Mouse (Mus musculus): ENCODE measurements around the gene Pex10.

The Pex10 gene

DNA sequence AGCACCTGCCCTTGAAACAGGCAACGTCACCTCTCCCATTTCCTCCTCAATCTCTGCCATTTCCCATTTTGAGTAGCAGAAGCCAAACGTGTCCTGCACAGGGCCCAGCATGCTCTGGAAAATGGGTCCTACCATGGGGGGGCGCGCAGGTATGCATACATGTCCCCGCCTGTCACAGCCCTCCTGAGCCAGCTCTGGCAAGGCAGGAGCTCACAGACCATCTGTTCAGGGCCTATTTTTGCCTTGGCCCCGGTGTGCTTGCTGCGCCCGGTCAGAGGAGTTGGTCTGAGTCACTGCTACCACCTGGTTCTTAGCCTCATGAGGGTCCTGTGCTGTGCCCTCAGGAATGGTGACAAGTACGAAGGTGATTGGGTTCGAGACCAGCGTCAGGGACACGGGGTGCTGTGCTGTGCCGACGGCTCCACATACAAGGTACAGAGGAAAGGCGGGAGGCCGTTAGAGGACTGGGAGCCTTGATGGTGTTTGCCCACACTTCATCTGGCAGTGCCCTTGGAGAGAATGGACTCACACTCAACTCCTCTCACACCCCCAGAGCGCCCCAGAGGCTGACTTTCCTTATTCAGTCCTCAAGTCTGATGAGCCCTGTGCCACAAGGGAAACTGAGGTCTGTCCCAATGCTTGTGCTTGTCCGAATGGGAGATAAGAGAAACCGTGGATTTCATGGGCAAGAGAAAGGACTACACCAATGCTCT, 26.1 kb downstream of the Pex10 start:
- in situ Hi-C loops (cut with MseI, MboI), result loop anchor here in 1 of 2 experiments (5.0 kb wide), 1 partner anchor 154 kb away; the partner anchor contains the start of gene Faap20

DNA sequence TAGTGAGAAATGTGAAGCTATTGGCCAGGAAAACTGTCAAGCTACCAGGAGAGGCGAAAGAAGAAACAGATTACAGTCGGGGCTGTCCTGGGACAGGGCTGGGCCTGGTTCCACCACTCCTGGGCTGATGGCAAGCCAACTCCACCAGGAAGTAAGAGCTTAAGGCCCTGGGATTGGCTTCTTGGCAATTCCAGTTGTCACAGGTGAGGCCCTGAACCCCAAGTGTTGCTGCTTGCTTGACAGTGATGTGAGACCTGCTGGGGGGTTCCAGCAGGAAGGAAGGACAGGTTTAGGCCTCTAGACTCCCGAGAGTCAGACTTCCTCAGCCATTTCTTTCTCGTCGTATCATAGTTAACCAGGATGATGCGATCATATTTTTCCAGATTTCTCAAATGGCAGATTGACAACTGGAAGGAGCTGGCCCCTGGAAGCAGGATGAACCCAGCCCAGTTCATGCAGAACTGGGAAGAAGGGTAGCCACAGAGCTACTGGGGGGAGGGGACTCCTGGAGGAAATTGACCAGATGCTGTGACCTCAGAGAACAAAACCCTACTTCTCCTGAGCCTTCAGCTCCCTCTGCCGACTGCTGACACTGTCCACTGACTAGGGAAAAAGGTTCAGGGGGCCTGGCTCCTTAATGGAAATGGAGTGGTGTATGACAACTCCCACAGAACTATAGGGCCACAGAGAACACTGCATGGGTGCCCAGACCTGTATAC, 26.8 kb downstream of the Pex10 start:
- in situ Hi-C loops (cut with MseI, MboI), result loop anchor here in 1 of 2 experiments (5.0 kb wide), 1 partner anchor 154 kb away; the partner anchor contains the start of gene Faap20

DNA sequence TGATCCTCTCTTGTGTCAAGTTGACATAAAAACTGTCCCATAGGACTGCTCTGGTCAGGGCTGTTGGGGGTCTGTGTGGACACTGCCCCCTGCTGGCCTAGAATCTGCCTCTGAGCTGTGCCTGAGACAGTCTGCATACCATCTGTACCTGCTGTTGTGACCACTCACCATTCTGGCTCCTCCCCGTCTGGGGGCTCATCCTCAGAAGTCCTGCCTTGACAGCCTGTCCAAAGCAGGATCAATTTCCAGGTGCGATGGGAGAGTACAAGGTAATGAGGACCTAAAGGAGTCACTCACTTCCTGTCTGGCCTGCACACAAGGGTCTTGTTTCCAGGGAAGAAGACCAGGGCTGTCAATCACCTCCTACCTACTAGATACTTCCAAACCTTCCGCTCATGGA, 27.7 kb downstream of the Pex10 start:
- in situ Hi-C loops (cut with MseI, MboI), result loop anchor here in 1 of 2 experiments (5.0 kb wide), 1 partner anchor 153 kb away; the partner anchor contains the start of gene Faap20

DNA sequence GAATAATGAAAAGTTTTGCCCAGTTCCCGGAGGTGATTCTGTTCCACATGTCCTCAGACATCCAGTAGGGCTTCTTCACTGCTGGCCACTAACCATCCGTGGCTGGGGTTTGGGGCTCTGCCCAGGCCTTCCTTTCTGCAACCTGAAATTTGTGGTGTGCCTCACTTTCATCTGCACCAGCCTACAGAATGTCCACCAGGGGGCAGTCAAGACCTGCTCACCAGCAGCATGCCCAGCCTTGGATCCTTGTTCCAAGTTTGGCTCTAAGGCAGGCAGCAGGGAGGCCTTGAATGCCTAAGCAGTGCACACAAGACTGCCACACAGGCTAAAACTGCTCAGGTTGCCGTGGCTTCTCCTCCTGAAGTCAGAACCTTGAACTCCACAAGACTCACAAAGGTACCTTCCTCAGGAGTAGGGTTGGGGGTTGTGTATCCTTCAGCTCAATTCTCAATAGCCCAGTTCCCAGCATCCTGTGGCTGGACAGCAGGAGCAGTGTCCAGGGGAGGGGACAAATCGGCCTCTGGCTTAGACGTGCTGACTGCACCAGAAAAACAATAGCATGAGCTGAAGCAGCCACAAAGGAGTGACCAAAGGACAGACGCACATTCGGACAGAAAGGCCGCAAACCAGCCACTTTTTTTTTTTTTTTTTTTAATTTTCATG, 28.6 kb downstream of the Pex10 start:
- in situ Hi-C loops (cut with MseI, MboI), result loop anchor here in 1 of 2 experiments (5.0 kb wide), 1 partner anchor 152 kb away; the partner anchor contains the start of gene Faap20

DNA sequence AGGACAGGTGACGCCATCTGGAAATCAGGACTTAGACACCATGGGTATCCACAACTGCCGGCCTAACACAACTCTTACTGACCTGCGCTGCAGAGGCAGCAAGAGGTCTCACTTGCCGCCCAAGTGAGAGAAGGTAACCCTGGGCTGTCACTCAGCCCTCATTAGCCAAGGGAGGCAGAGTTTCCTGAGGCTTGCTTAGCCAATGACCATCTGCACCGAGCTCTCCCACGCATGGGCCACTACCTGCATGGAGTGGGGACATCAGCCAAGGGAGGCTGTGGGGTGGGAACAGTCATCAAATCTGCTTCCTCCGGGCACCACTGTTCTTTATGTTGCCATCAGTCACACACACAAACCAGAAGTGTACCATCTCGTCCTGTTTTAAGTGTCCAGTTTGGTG, 29.2 kb downstream of the Pex10 start:
- in situ Hi-C loops (cut with MseI, MboI), result loop anchor here in 1 of 2 experiments (5.0 kb wide), 1 partner anchor 151 kb away; the partner anchor contains the start of gene Faap20

DNA sequence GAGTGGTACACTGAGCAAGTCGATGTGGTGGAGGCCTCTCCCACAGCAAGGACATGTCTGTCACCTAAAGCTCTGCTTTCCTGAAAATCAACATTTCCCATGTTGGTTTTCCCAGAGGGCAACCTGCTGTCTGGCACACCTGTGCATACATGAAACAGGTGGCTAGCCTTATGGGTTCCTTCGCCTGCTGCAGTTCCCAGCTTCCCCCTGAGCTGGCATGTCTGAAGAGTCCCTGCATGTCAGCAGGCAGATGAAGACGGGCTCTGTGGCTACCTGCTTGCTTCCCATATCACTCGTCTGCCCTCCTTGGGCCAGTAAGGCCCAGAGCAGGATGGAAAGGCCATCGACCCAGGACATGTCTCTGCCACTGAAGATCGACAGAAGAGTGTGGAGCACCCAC, 30.6 kb downstream of the Pex10 start:
- in situ Hi-C loops (cut with MseI, MboI), result loop anchor here in 1 of 2 experiments (5.0 kb wide), 1 partner anchor 150 kb away; the partner anchor contains the start of gene Faap20

DNA sequence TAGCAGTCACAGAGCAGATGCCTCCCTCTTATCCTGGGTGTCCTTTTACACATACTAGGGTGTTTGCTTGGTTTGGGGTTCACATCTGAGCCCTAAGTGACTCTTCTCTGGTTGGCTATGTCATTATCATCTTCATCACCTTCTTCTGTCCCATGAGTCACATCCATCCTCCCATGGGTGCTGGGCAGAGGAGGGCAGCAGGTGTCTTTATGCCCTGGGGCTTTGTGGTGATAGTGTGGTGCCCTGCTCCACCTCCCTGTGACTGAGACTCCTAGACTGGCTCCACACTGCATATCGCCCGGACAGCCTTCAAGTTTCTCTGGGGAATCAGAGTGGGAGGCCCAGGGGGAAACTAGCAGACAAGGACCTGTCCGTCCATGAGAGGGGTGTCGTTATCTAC, 31.8 kb downstream of the Pex10 start:
- in situ Hi-C loops (cut with MseI, MboI), result loop anchor here in 1 of 2 experiments (5.0 kb wide), 1 partner anchor 149 kb away; the partner anchor contains the start of gene Faap20

DNA sequence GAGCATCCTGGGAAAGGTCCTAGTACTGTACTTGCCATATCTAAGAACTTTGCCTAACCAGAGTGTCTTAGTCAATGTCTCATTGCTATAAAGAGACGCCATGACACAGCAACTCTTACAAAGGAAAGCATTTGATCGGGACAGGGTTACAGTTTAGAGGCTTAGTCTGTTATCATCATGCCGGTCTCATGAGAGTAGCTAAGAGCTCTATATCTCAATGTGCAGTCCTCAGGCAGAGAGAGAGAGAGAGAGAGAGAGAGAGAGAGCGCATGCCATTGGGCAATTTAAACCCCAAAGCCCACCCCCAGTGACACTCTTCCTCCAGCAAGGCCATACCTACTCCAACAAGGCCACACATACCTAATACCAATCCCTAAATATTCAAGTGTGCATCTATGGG, 41.1 kb downstream of the Pex10 start:
- in situ Hi-C loops (cut with MseI, MboI), result no loop called here

DNA sequence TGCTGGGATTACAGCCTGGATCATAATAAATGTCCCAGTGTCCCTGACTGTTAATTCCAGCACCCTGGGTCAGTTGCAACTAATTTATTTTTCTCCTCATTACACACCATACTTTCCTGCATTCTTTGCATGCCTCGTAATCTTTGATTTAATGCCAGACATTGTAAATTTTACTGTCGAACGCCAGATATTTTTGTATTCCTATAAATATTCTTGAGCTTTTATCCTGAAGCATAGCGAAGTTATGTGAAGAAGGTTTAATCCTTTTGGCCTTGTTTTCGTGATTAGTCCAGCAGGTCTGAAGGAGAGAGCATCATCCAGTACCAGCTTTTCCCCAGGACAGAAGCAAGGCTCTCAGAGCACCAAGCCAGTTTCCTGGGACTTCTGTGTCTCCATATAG, 42.7 kb downstream of the Pex10 start:
- in situ Hi-C loops (cut with MseI, MboI), result no loop called here

DNA sequence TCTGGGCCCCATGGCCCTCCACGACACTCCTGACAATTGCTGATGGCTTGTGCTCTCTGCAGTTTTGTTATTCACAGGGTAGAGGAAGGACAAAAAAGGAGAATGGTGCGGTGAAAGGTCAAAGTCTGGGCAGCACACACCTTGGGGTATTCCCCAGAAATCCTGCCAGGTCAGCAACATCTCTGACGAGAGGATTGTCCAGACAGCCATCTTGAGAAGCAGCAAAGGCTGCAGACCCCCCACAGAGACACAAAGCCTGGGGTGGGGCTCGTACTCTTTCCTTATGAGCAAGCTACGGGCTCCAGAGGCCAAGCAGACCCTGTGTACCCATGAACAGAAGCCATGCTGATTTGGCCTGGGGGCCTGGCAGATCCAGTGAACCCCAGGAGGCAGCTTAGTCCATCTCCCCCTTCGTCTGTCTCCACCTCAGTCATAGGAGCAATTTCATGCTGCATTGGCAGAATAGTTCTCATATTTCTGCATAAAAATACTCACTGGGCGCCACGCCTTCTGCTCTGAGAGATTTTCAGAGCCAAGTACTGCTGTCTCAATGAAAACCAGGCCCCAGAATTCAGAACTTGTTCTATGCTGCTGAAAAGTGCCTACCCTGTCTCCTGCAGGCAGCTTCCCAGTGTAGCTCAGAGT, 47.1 kb downstream of the Pex10 start:
- in situ Hi-C loops (cut with MseI, MboI), result no loop called here

DNA sequence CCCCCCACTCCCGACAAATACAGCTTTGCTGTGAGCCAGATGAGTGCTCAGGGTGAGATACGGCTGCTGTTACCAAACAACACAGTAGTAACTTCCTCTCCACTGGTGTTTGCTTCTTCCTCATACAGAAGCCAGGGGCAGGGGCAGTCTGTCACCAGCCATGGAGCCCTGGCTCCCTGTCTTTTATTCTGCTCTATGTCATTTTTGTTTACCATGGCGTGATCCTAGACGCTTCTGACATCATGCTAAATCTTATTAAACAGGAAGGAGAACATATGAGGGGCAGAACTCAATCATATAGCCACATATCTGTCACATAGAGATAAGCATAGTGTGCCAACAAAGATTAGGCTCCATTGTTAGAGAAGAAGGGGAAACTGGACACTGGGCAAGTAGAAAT, 49.8 kb downstream of the Pex10 start:
- in situ Hi-C loops (cut with MseI, MboI), result no loop called here

DNA sequence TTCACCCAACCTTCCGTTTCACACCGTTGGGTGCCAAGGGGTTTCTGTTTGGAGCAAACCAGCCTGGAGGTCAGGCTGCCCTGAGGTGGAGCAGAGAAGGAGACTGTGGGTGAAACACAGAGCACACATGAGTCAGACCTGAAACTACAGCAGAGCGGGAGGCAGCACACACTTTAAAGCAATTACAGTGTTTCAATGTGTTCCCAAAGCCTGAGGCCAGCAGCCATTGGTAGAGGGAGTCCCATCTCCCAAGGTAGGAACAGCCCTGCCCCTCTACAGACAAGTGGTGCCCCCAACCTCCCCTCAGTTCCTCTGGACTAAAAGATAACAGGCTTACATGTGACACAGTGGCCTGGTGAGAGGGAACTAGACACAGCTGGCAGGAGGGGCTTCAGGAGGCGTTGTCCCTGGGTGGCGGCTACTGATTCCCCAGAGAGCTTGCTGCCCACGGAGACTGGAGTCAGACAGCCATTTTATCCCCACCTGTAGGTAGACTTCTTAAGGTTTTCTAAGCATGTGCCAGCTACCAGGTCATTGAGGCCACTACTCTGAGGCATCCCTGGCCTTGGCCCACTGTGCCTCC, 50.7 kb downstream of the Pex10 start:
- in situ Hi-C loops (cut with MseI, MboI), result no loop called here

DNA sequence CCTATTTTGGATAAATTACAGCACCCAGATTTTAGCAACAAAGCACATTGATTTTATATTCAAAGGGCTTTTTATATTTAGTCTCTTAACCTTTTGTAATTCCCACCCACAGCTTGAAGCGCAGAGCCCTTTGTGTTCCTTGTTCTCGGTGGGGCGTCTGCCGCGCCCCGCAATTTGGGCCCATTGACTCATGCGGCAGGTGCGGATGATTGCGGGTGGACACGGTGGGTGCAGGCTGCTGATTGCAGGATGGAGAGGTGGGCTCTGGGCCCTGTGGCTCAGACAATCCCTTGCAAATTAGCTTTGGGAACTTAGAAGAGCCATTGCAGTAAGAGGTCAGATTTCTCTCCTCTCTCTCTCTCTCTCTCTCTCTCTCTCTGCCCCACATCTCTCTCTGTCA, 51.5 kb downstream of the Pex10 start:
- in situ Hi-C loops (cut with MseI, MboI), result no loop called here

DNA sequence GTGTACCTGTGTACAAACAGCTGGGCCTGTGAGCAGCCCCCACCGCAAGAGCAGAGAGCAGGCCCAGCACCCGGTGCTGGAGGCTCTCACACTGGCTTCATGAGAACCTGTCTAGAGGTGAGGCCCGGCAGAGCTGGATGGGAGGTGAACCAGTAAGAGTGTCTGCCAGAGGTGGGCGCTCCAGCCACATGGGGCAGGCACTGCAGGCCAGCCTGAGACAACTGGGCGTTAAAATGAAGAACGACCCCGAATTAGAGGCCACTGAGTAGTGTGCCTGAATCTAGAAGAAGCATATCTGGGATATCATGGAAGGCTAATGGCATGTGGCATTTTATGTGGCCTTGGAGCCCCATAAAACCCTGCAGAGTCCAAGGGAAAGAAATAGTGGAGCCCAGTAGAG, 53.2 kb downstream of the Pex10 start:
- in situ Hi-C loops (cut with MseI, MboI), result no loop called here

DNA sequence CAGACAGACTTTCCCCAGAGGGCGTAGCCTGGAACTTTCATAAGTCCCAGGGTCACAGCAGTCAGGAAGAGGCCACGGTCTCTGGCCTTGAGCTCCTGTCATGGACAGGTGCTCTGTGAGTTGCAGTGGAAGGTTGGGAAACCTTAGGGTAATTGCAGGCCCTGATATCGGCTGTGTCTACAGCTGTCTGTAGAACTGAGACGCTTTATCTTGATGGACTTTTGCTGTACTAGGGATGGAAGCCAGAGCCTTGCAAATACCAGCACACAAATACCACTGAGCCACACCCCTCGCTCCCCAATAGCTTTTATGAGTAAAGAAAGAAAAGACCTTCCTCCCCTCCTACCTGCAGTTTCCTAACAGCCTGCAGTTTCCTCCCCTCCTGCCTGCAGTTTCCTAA, 53.8 kb downstream of the Pex10 start:
- in situ Hi-C loops (cut with MseI, MboI), result no loop called here

DNA sequence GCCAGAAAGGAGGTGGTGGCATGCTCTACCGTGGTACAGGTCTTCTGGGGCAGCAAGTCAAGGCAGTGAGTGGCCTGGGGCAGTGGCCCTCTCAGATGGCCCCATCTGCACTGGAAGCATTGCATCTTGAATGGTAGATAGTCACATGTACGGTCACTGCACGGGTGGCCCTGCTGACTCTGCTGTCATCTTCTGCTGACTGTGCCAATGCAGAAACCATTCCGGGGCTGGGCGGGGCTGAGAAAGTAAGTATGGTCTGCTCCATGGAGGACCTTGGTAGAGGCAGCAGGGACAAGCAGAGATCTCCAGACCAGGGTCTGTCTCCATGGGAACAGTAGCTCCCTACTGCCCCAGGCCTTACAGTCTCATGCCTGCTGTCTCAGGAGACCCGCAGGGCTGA, 54.4 kb downstream of the Pex10 start:
- in situ Hi-C loops (cut with MseI, MboI), result no loop called here
